Mouse (Mus musculus) forebrain, embryonic 10.5 days (tissue): ENCODE measurements around the gene Rarg. TPM values are rescaled to one million over a fixed set of nuclear protein-coding genes. Genes with fewer than 3 reads are reported as not detected.

Experiments used
- DNase-seq: peaks from one replicate; pipeline ENCODE4 v3.0.0-alpha.2; 2017; ENCODE audit warnings: low spot score; ENCODE audit errors: extremely low spot score
- H3K27ac ChIP-seq: fragments of 300-500 bp; sonication (generic); 2 replicates; pipeline ENCODE4 v1.5.1; 2016; ENCODE audit warnings: mild to moderate bottlenecking
- H3K27me3 ChIP-seq: fragments of 300-500 bp; sonication (generic); 2 replicates; pipeline ENCODE4 v1.6.1; 2016; ENCODE audit warnings: mild to moderate bottlenecking; ENCODE audit not compliant: poor library complexity, severe bottlenecking
- H3K36me3 ChIP-seq: fragments of 300-500 bp; sonication (generic); replicated peaks from 2 replicates; pipeline ENCODE4 v1.6.1; 2016; ENCODE audit warnings: mild to moderate bottlenecking, moderate library complexity
- H3K4me1 ChIP-seq: fragments of 300-500 bp; sonication (generic); 2 replicates; pipeline ENCODE4 v1.6.1; 2016
- H3K4me3 ChIP-seq: fragments of 300-500 bp; sonication (generic); 2 replicates; pipeline ENCODE4 v1.5.1; 2016; ENCODE audit warnings: mild to moderate bottlenecking, moderate library complexity
- H3K9me3 ChIP-seq: fragments of 300-500 bp; sonication (generic); 2 replicates; pipeline ENCODE4 v1.6.1; 2016; ENCODE audit warnings: mild to moderate bottlenecking, moderate library complexity
- WGBS: fragments of 180-500 bp; shearing (Covaris S2); methylation state at CpG from one replicate; pipeline ENCODE4 v1.1.7; 2016; 5-methylcytosine and 5-hydroxymethylcytosine counted together
- polyA plus RNA-seq: library from polyadenylated mRNA; unstranded; fragments of >200 nt; fragmentation: Nextera tagmentation; extraction: Ambion mirVana; gene quantifications from 2 replicates; pipeline ENCODE4 v1.2.1, GENCODE M21; 2016

The Rarg gene
- polyA plus RNA-seq, 1 experiment from 2014 or later, result 27.5 TPM

GRCm38 (mm10) chr15:102249967-102250366 is 7.3 kb downstream of the Rarg start:
- WGBS, result 41% methylated on average over 9 of the region's 9 CpGs
- Histone ChIP-seq H3K4me1 (peaks cover 83% of the 10 kb centered on the region), H3K9me3 (no peaks in the 10 kb centered on the region), H3K27ac (peak overlapping the region; percentile 87), H3K4me3 (peak overlapping the region; percentile 69), H3K36me3 (peaks cover 4% of the 10 kb centered on the region; the same call in 1 of the 2 replicates), H3K27me3 (peaks cover 83% of the 10 kb centered on the region)
- DNase-seq, result no peak

- 2% methylated on average over 13 of the region's 13 CpGs for WGBS
- Histone ChIP-seq H3K4me1 (peaks cover 86% of the 10 kb centered on the region), H3K27me3 (peaks cover 84% of the 10 kb centered on the region), H3K36me3 (peaks cover 4% of the 10 kb centered on the region; the same call in 1 of the 2 replicates), H3K9me3 (no peaks in the 10 kb centered on the region), H3K4me3 (peak overlapping the region; percentile 69), H3K27ac (peak overlapping the region; percentile 87)
- no peak for DNase-seq
Measured at GRCm38 (mm10) chr15:102249251-102249691, 8.0 kb downstream of the Rarg start.

- Histone ChIP-seq H3K27ac (peak overlapping the region; percentile 87), H3K4me1 (peaks cover 89% of the 10 kb centered on the region), H3K36me3 (peaks cover 4% of the 10 kb centered on the region; the same call in 1 of the 2 replicates), H3K27me3 (peaks cover 84% of the 10 kb centered on the region), H3K4me3 (peak overlapping the region; percentile 69), H3K9me3 (no peaks in the 10 kb centered on the region)
- 0% methylated on average over 3 of the region's 3 CpGs for WGBS
- DNase-seq, result no peak
Measured at GRCm38 (mm10) chr15:102248812-102249191, 8.5 kb downstream of the Rarg start.

GRCm38 (mm10) chr15:102248131-102248811 is 9.0 kb downstream of the Rarg start:
- Histone ChIP-seq H3K27ac (peak overlapping the region; percentile 87), H3K9me3 (no peaks in the 10 kb centered on the region), H3K36me3 (peaks cover 4% of the 10 kb centered on the region; the same call in 1 of the 2 replicates), H3K4me3 (peak overlapping the region; percentile 69), H3K4me1 (peaks cover 94% of the 10 kb centered on the region), H3K27me3 (peaks cover 89% of the 10 kb centered on the region)
- 5% methylated on average over 8 of the region's 8 CpGs for WGBS
- no peak for DNase-seq

GRCm38 (mm10) chr15:102247252-102248130 is 9.8 kb downstream of the Rarg start:
- Histone ChIP-seq H3K4me1 (peaks cover 100% of the 10 kb centered on the region), H3K27me3 (peaks cover 96% of the 10 kb centered on the region), H3K27ac (peak overlapping the region; percentile 87)

GRCm38 (mm10) chr15:102246866-102247251 is 10.5 kb downstream of the Rarg start:
- peaks cover 98% of the 10 kb centered on the region for H3K27me3 ChIP-seq
- peak overlapping the region; percentile 87 for H3K27ac ChIP-seq
- peaks cover 97% of the 10 kb centered on the region for H3K4me1 ChIP-seq
- under 1% methylated on average over 35 of the region's 35 CpGs for WGBS
- DNase-seq, result peak; percentile 88
- peak overlapping the region; percentile 69 for H3K4me3 ChIP-seq
- no peaks in the 10 kb centered on the region; the same call in 1 of the 2 replicates for H3K36me3 ChIP-seq
- H3K9me3 ChIP-seq, result no peaks in the 10 kb centered on the region

More at GRCm38 (mm10) chr15:102247252-102248130, 9.8 kb downstream of the Rarg start:
- WGBS, result under 1% methylated on average over 65 of the region's 65 CpGs
- peaks cover 3% of the 10 kb centered on the region; the same call in 1 of the 2 replicates for H3K36me3 ChIP-seq
- H3K4me3 ChIP-seq, result peak overlapping the region; percentile 69
- DNase-seq, result peak; percentile 63
- H3K9me3 ChIP-seq, result no peaks in the 10 kb centered on the region

GRCm38 (mm10) chr15:102245891-102246741 is 11.2 kb downstream of the Rarg start:
- DNase-seq, result peak; percentile 75
- under 1% methylated on average over 40 of the region's 44 CpGs for WGBS
- no peaks in the 10 kb centered on the region for H3K9me3 ChIP-seq
- H3K4me3 ChIP-seq, result peak overlapping the region; percentile 69
- H3K27me3 ChIP-seq, result peaks cover 99% of the 10 kb centered on the region
- H3K27ac ChIP-seq, result peak overlapping the region; percentile 87
- peaks cover 90% of the 10 kb centered on the region for H3K4me1 ChIP-seq
- H3K36me3 ChIP-seq, result no peaks in the 10 kb centered on the region; the same call in 1 of the 2 replicates

- peaks cover 4% of the 10 kb centered on the region for H3K36me3 ChIP-seq
- H3K4me3 ChIP-seq, result peak overlapping the region; percentile 69
- H3K27ac ChIP-seq, result peak overlapping the region; percentile 87
- H3K4me1 ChIP-seq, result peaks cover 89% of the 10 kb centered on the region
- peaks cover 99% of the 10 kb centered on the region for H3K27me3 ChIP-seq
- 3% methylated on average over 14 of the region's 14 CpGs for WGBS
- H3K9me3 ChIP-seq, result no peaks in the 10 kb centered on the region
- no peak for DNase-seq
Measured at GRCm38 (mm10) chr15:102245461-102245881, 11.8 kb downstream of the Rarg start.

GRCm38 (mm10) chr15:102244306-102245191 is 12.8 kb downstream of the Rarg start:
- H3K9me3 ChIP-seq, result no peaks in the 10 kb centered on the region
- H3K36me3 ChIP-seq, result peaks cover 9% of the 10 kb centered on the region
- peak overlapping the region; percentile 69 for H3K4me3 ChIP-seq
- 8% methylated on average over 19 of the region's 19 CpGs for WGBS
- DNase-seq, result no peak
- H3K4me1 ChIP-seq, result peaks cover 83% of the 10 kb centered on the region
- H3K27me3 ChIP-seq, result peaks cover 96% of the 10 kb centered on the region
- peak overlapping the region; percentile 87 for H3K27ac ChIP-seq

GRCm38 (mm10) chr15:102243229-102244190 is 13.8 kb downstream of the Rarg start:
- peak overlapping the region; percentile 69 for H3K4me3 ChIP-seq
- WGBS, result 9% methylated on average over 22 of the region's 22 CpGs

More at GRCm38 (mm10) chr15:102243229-102244190, 13.8 kb downstream of the Rarg start:
- no peak for DNase-seq
- H3K27me3 ChIP-seq, result peaks cover 90% of the 10 kb centered on the region
- H3K4me1 ChIP-seq, result peaks cover 79% of the 10 kb centered on the region
- H3K27ac ChIP-seq, result peak overlapping the region; percentile 57
- H3K9me3 ChIP-seq, result no peaks in the 10 kb centered on the region
- H3K36me3 ChIP-seq, result peaks cover 12% of the 10 kb centered on the region
